Mouse (Mus musculus): ENCODE data around the gene Gm27027.

GRCm38 (mm10) chr2:93976436-93977252 lies 19.5 kb downstream of the Gm27027 start:
- TF ChIP-seq CTCF (conservative IDR thresholded peaks at IDR 0.05; ENCODE audit: low read length) (no peak), NANOG (IDR thresholded peaks at IDR 0.05; ENCODE audit: borderline replicate concordance, low read length) (no peak)
